Mouse (Mus musculus): ENCODE results near the gene Cnp.
A peak's percentile ranks its signal among the peaks of the same experiment; 100 is the strongest.
"Not testable (repeated sequence)": the region's sequence is repeated elsewhere in the genome, so short reads cannot be mapped to it uniquely, and the experiment has no call there.

Cnp gene

DNA sequence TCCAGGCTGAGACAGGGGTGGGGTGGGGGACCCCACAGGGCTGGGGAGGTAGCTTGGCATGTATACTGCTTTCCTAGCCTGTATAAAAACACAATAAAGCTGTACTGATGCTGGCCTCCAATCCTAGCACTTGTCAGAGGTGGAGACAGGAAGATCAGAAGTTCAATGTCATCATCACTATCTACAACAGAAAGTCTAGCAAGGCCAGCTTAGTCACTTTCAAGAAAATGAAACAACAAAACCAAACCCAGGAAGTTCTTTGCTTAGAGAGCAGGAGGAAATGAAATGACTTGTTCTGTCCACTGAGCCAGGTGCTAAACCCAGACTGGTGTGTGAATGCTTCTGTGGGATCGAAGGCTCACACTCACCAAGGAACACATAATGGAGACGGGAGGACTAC lies 13.8 kb downstream of the Cnp start:
- DNase-seq (ENCODE audit: low read depth): peak; percentile 70

DNA sequence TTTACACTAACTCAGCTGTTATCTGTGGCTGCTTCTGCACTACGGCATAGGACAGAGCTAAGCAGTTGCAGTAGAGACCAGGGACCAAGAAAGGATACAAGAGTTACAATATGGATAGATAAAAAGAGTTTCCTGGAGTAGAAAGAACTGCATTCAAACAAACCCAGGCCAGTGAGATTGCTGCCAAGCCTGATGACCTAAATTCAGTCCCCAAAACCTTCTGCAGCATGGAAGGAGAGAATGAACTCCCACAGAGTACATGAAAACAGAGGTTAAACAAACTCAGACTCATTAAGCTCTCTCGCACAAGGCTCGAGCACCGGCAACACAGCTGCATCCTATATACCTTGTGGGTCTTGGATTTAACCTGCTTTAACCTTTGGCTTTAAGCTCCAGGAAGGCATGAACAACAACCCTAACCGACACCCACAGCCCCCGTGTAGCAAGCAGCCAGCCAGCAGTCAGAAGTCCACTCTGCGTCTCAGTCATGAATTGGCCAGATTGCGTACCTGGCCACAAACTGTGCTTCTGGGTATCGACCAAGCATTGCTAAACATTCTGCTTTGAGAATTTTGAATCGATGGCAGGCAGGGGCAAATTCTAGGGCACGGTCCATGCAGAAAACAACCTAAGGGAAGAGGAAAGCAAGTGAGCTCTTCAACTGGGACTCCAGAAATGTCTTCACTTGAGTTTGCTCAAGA lies 17.8 kb downstream of the Cnp start:
- no peak for DNase-seq (ENCODE audit: low read depth)

DNA sequence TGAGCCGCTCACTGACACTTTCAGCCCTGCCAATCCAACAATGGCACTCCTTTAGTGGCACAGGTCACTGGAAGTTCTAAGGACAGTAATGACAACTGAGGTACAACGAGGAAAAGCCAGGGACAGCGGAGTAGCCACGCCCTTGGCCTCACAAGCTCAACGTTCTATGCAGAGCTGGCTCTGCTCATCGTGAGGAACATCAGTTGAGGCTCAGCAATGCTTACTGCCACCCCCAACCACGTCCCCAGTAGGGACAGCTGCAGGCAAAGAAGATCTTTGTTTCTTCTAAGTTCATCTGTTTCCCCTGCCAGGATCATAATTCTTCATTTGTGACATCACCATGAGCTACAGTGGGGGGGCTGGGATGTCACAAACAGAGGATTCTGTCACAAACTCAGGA lies 19.9 kb downstream of the Cnp start:
- no peak for DNase-seq (ENCODE audit: low read depth)

DNA sequence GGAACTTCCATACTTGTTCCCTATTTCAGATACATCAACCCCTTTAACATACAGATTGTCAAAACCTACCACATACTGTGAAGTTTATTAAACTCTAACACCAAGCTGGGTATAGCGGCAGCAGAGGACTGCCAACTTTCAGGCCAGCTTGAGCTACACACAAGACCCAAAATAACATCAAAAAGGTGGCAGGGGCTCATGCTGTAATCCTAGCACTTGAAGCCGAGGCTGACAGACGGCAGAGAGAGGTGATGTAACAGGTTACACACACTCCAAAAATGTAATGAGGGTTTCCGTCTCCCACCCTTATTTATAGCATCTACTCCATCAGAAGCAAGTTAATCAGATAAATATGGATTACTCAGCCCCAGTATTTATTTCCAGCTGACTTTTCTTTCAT lies 20.8 kb downstream of the Cnp start:
- DNase-seq (ENCODE audit: low read depth): no peak

DNA sequence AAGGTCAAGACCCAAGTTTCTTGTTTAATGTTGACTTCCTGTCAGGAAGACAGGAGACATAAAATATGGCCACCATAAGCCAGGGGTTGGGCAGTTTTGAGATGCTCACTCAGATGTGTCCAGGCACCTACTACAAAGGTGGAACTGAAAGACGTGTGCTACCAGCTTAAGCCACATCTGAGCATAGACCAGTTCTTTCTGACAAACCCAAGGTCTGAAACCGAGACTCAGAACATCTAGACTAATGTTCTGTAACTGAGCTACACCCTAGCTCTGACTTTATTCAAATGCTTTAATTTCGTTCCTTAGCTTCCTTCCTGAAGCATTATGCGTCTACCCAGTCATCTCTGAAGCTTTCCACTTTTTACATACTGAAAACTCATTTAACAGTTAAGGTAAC lies 23.4 kb downstream of the Cnp start:
- no peak for DNase-seq (ENCODE audit: low read depth)

DNA sequence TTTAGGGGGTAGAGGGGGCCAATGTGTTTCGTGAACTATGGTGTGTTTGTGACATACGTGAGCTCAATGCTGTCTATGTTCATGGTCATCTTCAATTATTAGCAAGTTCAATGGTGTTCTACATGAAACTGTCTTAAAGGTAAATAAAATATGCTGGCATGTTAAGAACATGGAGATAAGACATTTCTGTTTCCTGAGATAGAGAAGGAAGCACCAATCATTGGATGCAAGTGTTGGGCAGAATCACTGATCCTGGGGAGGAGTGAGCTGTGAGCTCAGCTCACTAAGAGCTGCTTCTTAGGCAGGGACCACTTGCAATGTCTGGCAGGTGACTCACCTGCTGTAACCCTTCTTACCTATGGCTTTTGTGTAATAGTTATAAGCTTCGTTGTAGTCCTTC lies 26.7 kb downstream of the Cnp start:
- DNase-seq (ENCODE audit: low read depth): no peak

DNA sequence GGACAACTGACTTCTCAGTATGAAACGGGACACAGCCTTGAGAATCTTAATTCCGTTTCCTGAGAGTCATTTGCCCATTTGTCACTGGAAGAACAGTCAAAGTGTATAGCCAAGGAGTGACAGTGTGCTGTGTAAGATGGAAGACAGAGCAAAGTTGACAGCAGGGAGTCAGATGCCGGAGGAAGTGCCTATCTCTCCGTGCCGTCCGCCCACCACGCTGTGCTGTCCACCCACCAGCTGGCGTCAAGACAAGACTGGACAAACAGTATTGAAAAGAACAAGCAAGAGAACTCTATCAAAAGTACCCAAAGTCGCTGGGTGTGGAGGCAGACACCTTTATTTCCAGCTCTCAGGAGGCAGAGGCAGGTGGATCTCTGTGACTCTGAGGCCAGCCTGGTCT lies 28.5 kb downstream of the Cnp start:
- no peak for DNase-seq (ENCODE audit: low read depth)

DNA sequence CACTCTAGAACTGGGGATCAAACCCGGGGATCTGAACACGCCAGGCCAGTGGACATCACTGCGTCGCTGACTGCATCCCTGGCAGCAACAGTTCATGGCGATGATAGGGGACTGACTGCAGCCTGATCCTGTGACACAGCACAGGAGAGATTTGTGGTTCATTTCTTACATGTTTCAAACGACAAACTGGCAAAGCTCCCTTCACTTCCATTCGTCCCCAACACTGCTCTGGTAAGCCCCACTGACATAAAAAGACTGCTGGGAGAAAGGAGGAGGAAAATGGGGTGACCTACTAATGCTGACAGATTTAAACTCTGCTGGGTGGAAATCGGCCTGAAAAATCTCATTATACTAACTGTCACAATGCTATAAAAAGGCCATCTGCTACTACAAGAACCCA lies 29.1 kb downstream of the Cnp start:
- no peak for DNase-seq (ENCODE audit: low read depth)

DNA sequence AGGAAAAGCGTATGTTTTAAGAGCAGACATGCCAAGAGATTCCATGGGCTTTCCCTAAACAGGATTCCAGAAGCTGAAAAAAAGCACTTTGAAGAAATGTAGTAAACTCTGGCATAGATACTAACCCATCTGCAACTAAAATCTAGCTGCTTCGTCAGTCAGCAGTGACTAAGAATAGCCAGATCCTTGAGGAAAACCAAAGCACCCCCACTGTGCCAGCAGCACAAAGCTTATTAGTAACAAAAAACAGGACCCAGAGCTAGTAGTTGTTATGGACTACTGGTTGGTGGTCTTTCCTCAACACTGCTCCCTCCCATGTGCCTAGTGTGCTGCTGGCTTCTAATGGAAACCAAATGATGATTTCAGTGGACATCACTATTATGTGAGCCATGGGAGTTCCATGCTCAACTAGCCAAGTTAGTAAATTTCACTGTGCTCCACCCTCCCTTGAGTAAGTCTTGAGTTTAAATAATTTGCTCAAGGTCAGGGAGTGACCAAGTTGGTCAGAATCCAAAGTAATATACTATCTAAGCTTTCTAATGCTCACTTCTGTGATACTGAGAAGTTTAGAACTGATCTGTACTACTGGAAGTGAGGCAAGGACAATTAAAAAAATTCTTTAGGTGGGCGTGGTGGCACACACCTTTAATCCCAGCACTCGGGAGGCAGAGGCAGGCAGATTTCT lies 29.8 kb downstream of the Cnp start:
- DNase-seq (ENCODE audit: low read depth): no peak

DNA sequence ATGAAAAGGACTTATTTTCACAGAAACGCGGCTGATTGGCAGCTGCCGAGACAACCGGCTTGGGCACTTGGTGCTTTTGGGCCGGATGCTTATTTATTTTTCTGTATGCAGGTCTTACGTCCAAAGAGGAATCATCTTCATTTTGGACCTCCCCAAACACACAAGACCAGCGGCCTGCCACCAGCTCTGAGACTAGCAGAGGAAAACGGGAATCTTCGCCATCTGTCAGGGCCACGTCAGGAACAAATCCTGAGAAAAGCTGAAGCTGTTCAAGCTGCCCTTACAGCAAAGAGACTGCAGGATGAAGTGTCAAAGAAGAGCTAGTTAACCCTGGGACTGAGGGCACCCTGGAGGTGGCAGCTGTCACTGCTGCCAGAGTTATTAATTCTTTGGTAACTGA lies 30.7 kb downstream of the Cnp start:
- no peak for DNase-seq (ENCODE audit: low read depth)

DNA sequence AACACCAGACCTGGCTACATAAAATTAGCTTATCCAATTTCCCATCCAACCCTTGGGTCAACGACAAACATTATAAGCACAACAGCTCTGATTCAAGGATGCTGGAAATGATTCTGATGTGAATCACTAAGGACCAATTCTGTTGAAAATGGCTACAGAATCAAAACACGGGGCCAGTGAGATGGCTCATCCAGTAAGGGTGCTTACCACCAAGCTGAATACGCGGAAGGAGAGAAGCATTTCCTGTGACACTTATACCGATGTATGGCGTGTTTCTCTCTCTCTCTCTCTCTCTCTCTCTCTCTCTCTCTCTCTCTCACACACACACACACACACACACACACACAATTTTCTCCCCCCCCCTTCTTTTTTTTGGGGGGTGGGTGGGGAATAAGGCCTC lies 32.4 kb downstream of the Cnp start:
- DNase-seq (ENCODE audit: low read depth): peak; percentile 66

DNA sequence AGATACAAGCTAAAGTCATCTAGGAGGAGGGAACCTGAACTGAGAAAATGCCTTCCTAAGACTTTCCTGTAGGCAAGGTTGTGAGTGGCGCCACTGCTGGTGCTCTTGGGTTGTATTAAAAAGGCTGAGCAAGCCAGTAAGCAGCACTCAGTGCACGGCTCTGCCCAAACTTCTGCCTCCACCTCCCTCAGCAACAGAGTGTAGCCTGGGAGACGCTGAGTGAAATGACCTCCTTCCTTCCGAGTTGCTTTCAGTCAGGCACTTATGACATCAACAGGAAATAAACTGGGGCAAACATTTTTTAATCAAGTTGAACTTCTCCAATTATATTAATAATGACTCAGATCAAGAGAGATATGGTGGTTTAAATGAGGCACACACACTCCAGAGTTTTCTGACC lies 34.1 kb downstream of the Cnp start:
- peak; percentile 66 for DNase-seq (ENCODE audit: low read depth)

DNA sequence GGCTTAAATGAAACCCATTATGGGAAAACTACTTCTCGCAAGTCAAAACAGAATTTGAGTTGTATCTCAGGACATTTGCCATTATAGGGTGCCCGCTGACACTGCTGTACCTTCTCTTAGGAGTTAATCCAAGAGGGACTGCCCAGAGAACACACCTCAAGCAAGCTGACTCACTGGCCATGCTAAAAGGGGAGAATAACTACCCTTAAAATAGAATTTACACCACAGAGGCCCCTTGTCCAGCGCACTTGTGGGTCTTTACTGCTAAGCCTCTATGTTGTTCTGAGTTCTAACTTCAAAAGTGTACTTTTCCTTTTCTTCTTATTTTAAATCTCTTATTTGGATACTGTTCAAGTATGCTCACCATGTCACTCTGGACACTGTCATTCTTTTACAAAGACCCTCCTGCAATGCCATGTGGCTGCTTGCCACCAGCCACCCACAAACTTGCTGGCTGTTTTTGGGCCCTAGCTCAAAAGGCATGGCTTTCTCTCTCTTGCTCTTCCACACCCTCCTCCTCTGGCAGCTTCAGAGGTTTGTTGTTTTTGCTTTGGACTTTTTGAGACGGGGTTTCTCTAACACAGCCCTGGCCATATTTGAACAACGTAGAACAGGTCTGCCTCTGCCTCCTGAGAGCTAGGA lies 34.8 kb downstream of the Cnp start:
- no peak for DNase-seq (ENCODE audit: low read depth)

DNA sequence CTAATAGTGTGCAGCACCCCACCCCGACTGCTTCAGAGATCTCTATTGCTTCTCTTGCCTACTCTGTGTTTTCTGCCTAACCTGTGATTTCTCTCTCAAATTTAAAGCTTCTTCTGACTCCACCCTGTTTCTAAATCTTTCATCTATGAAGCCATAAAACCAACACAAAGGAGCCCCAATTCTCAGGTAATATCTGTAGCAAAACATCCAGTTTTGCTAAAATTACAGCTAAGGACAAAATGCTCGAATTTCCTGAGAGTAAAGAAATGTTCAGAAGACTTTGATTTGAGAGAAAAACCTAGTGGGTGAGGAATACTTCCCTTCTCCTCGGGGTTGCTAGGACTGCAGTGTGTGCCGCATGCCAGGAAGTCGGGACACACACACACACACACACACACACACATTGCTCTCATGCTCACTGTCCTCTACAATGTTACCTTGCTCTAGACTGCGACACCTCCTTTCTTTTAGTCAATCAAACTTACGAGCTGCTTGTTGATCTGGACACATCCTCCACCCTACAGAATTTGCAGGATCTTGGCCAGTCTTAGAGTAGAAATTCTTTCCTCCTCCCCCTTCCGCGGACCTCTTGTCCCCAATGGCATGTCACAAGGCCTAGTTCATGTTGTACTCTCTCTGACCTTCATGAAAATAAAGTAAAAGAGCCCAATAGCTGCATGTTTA lies 35.4 kb downstream of the Cnp start:
- peak; percentile 80 for DNase-seq (ENCODE audit: low read depth)

DNA sequence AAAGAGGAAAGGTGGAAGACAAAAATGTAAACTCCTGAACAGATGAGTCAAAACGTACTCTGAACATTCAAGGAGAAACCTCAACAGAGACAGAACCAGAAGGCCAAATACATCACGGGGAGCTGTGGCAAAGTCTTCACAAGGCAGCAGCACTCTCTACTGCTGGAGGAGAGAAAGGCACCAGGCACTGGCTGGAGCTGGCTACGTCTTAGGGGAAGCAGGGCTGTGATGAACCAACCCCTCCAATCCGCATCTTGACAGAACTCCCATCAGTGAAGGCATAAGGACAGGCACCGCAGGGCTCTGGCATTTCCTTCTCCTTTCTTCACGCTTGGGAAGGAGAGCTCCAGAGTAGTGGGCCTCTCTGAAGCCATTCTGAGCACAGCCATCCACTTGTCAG lies 36.9 kb downstream of the Cnp start:
- DNase-seq (ENCODE audit: low read depth): peak; percentile 57

DNA sequence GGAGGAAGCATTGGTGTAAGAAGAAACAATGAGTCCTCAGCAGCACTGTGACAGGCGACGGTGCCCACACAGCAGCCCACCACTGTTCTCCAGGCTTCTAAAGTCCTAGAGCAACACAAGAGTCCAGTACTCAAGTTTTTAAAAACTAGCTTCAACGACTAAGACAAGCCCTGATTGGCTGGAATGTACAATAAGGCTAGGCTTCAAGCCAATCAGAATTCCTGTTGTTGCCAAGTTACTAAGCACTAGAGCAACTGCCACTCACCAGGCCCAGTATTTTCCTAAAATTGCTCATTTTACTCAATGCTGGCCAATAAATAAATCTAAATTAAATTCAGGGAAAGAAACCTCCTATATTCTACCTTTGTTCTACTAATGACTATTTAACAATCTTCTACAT lies 38.5 kb downstream of the Cnp start:
- peak; percentile 34 for DNase-seq (ENCODE audit: low read depth)

DNA sequence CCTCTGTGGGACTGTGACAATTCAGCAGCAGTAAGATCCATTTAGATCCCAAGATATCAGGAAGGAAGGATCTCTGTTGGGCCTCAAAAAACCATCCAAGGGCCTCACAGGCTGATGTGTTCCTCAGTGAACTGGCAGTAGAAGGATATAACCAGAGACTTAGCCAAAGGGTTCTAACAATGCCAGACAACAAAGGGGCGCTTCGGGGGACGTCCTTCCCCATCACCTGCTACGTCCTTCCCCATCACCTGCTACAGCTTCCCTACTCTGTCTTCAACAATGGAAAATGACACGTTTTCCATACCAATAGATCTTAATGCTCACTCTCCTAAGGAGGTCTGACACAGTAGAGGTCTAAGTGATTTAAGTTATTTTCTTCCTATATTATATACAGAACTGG lies 41.6 kb downstream of the Cnp start:
- DNase-seq (ENCODE audit: low read depth): no peak

DNA sequence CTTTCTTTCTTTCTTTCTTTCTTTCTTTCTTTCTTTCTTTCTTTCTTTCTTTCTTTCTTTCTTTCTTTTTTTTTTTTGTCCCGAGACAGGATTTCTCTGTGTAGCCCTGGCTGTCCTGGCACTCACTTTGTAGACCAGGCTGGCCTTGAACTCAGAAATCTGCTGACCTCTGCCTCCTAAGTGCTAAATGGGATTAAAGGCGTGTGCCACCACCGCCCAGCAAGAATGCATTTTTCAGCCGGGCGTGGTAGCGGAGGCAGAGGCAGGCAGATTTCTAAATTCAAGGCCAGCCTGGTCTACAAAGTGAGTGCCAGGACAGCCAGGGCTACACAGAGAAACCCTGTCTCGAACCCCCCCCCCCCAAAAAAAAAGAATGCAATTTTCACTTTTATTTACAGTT lies 42.1 kb downstream of the Cnp start:
- DNase-seq (ENCODE audit: low read depth): not testable (repeated sequence)

DNA sequence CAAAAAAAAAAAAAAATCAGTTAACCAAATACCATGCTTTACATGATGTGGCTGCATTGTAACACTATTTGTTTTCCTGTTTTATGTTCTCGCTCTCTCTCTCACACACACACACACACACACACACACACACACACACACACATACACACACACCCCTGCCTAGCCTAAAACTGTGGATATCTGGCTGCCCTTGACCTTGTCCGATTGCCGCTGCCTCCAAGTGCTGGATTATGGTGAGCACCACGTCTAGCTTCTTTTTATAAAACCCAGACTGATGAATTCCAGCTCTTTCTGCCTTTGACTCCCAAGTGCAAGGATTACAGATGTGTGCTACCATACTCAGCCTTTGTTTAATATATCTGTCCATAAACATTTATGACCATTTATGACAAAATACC lies 42.8 kb downstream of the Cnp start:
- DNase-seq (ENCODE audit: low read depth): no peak

DNA sequence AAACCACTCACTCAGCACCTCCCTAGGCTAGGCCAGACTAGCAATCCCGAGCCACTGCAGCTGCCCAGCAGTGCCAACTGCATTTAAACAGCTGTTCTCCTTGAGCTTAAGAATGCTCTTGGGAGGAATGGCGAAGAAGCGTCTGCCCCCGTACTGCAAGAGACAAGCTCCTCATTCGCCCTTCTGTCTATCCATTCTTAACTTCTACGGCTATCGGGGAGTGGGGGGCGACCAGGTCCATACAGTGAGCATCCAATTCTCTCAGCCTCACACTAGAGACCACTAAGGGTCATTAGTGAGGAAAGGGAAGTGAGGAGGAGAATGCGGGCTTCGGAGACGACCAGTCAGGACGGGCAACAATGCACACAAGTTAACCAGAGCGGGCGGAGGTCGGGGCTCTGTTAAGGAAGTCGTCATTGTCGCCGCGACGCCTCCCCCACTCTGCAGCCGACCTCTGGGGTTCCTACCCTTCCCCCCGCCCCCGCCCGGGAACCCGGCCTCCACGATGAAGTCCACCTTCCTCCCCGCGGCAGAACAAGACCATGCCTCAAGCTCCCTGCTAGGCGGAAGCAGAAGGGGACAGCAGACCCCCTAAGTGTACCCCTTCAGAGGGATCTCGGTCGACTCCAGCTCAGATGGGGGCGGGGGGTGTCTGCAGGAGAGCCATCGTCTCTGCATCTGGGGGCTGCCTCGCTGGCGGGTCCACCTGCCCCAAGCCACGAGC lies 44.2 kb downstream of the Cnp start, which contains the start of gene Nkiras2:
Gene Nkiras2 (plus strand): TSS at position 484 of the 724 bp plus-strand sequence.
- peak; percentile 82 for DNase-seq (ENCODE audit: low read depth)

DNA sequence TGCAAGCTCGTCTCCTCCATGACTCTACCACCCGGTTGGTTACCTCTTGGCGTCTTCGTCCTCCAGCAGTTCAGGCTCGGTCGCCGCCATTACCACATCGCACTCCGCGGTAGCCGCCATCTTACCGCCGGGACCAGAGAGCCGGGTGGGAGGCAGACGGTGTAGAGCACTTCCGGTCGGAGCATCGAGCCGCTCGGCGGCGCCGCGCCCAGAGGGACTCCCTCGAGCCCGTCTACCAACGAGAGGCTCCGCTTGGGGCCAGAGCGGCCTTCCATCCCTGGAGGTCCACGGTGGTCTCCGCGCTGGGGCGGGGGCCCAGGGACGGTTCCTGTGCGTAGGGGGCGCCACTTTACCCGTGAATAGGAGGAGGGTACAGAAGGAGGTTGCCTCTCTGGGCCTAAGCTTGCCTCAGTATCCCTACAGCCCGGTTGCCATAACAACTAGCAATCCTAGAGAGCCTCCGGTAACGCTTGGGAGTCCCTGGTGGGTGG lies 44.8 kb downstream of the Cnp start:
- peak; percentile 92 for DNase-seq (ENCODE audit: low read depth)

DNA sequence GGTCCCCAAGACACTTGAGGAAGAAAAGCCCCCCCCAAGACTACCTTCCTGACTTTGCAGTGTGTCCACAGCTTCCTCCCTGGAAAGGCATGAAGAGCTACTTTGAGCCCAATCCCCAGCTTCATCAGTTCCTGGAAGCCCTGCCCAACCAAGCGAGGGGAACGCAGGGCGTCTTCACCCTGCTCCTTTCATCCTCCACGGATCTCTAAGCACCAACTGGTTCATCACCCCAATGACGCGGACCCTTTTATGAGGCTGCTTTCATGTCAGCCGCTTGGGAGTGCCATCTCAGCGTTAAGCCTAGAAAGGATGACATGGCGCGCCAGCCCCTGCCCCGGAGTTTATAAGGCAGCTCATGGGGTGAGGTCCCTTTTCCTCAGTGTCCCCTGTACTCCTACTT lies 45.3 kb downstream of the Cnp start, which contains the start of gene Dnajc7:
Gene Dnajc7 (minus strand): TSS at position 187 of the 400 bp plus-strand sequence.
- DNase-seq (ENCODE audit: low read depth): peak; percentile 83
